Mouse (Mus musculus): ENCODE data around the gene Timm10. TPM values are rescaled to one million over a fixed set of nuclear protein-coding genes. Genes with fewer than 3 reads are reported as not detected.
A peak's percentile ranks its signal among the peaks of the same experiment; 100 is the strongest.
"Not testable (repeated sequence)": the region's sequence is repeated elsewhere in the genome, so short reads cannot be mapped to it uniquely, and the experiment has no call there.

The Timm10 gene
- polyA plus RNA-seq, 1 experiment from 2014 or later = 64.9 TPM

- Histone ChIP-seq H3K9me3 (peaks cover 12% of the 10 kb centered on the region; the same call in 1 of the 2 replicates), H3K27me3 (replicated peaks; ENCODE audit: low read depth, poor library complexity, severe bottlenecking) (no peaks in the 10 kb centered on the region), H3K4me3 (peak overlapping the region; percentile 73), H3K27ac (replicated peaks) (peak overlapping the region; percentile 78), H3K36me3 (replicated peaks) (no peaks in the 10 kb centered on the region), H3K4me1 (peaks cover 17% of the 10 kb centered on the region)
- under 1% methylated on average over 16 of the region's 16 CpGs for WGBS
- peak; percentile 60 for DNase-seq (ENCODE audit: low spot score)
Measured at GRCm38 (mm10) chr2:84799041-84799561, 27.7 kb upstream of the Timm10 start.

GRCm38 (mm10) chr2:84800304-84800703 lies 26.5 kb upstream of the Timm10 start:
- Histone ChIP-seq H3K9me3 (peaks cover 4% of the 10 kb centered on the region; the same call in 1 of the 2 replicates), H3K36me3 (replicated peaks) (no peaks in the 10 kb centered on the region), H3K4me3 (no peak overlapping the region), H3K27me3 (replicated peaks; ENCODE audit: low read depth, poor library complexity, severe bottlenecking) (no peaks in the 10 kb centered on the region), H3K27ac (replicated peaks) (no peak overlapping the region), H3K4me1 (peaks cover 17% of the 10 kb centered on the region)
- no peak for DNase-seq (ENCODE audit: low spot score)
- 82% methylated on average over 4 of the region's 4 CpGs for WGBS

- WGBS = 86% methylated on average over 5 of the region's 5 CpGs
Measured at GRCm38 (mm10) chr2:84801223-84801622, 25.6 kb upstream of the Timm10 start.

GRCm38 (mm10) chr2:84803963-84804362 lies 22.8 kb upstream of the Timm10 start:
- no peaks in the 10 kb centered on the region for H3K27me3 ChIP-seq (replicated peaks; ENCODE audit: low read depth, poor library complexity, severe bottlenecking)
- DNase-seq (ENCODE audit: low spot score) = no peak
- 0 out of 2 replicates have a peak, but pooled peaks cover 4% of the 10 kb centered on the region for H3K4me1 ChIP-seq
- no peaks in the 10 kb centered on the region for H3K36me3 ChIP-seq (replicated peaks)
- WGBS = 88% methylated on average over 7 of the region's 7 CpGs
- no peak overlapping the region for H3K27ac ChIP-seq (replicated peaks)
- H3K9me3 ChIP-seq = no peaks in the 10 kb centered on the region
- H3K4me3 ChIP-seq = no peak overlapping the region

More at GRCm38 (mm10) chr2:84801223-84801622, 25.6 kb upstream of the Timm10 start:
- not testable (repeated sequence) for H3K9me3 ChIP-seq; H3K27me3 ChIP-seq (replicated peaks; ENCODE audit: low read depth, poor library complexity, severe bottlenecking); DNase-seq (ENCODE audit: low spot score); H3K4me3 ChIP-seq; H3K27ac ChIP-seq (replicated peaks); H3K36me3 ChIP-seq (replicated peaks)
- H3K4me1 ChIP-seq = peaks cover 17% of the 10 kb centered on the region

- DNase-seq (ENCODE audit: low spot score) = no peak
- no peak overlapping the region for H3K4me3 ChIP-seq
- no peaks in the 10 kb centered on the region for H3K9me3 ChIP-seq
- H3K27me3 ChIP-seq (replicated peaks; ENCODE audit: low read depth, poor library complexity, severe bottlenecking) = no peaks in the 10 kb centered on the region
- WGBS = 67% methylated on average over 5 of the region's 5 CpGs
- peaks cover 7% of the 10 kb centered on the region for H3K4me1 ChIP-seq
- H3K36me3 ChIP-seq (replicated peaks) = no peaks in the 10 kb centered on the region
- no peak overlapping the region for H3K27ac ChIP-seq (replicated peaks)
Measured at GRCm38 (mm10) chr2:84806546-84806945, 20.3 kb upstream of the Timm10 start.

GRCm38 (mm10) chr2:84809330-84809729 lies 17.5 kb upstream of the Timm10 start:
- Histone ChIP-seq H3K36me3 (replicated peaks) (no peaks in the 10 kb centered on the region), H3K4me3 (no peak overlapping the region), H3K4me1 (peaks cover 7% of the 10 kb centered on the region), H3K9me3 (no peaks in the 10 kb centered on the region), H3K27ac (replicated peaks) (no peak overlapping the region), H3K27me3 (replicated peaks; ENCODE audit: low read depth, poor library complexity, severe bottlenecking) (no peaks in the 10 kb centered on the region)
- DNase-seq (ENCODE audit: low spot score) = no peak

GRCm38 (mm10) chr2:84810526-84810885 lies 16.3 kb upstream of the Timm10 start:
- 0 out of 2 replicates have a peak overlapping the region, but pooled peaks have one; percentile 3 for H3K27ac ChIP-seq (replicated peaks)
- peak overlapping the region; percentile 47; the same call in 1 of the 2 replicates for H3K4me3 ChIP-seq
- DNase-seq (ENCODE audit: low spot score) = no peak
- 76% methylated on average over 6 of the region's 6 CpGs for WGBS
- H3K27me3 ChIP-seq (replicated peaks; ENCODE audit: low read depth, poor library complexity, severe bottlenecking) = no peaks in the 10 kb centered on the region
- H3K9me3 ChIP-seq = no peaks in the 10 kb centered on the region
- no peaks in the 10 kb centered on the region for H3K36me3 ChIP-seq (replicated peaks)
- H3K4me1 ChIP-seq = peaks cover 7% of the 10 kb centered on the region

GRCm38 (mm10) chr2:84810886-84811577 lies 15.8 kb upstream of the Timm10 start:
- 38% methylated on average over 26 of the region's 26 CpGs for WGBS
- Histone ChIP-seq H3K27me3 (replicated peaks; ENCODE audit: low read depth, poor library complexity, severe bottlenecking) (no peaks in the 10 kb centered on the region), H3K27ac (replicated peaks) (peak overlapping the region; percentile 63), H3K4me1 (peaks cover 7% of the 10 kb centered on the region), H3K36me3 (replicated peaks) (no peaks in the 10 kb centered on the region), H3K4me3 (peak overlapping the region; percentile 47), H3K9me3 (no peaks in the 10 kb centered on the region)
- DNase-seq (ENCODE audit: low spot score) = peak; percentile 90

- no peaks in the 10 kb centered on the region for H3K27me3 ChIP-seq (replicated peaks; ENCODE audit: low read depth, poor library complexity, severe bottlenecking)
- peaks cover 7% of the 10 kb centered on the region for H3K4me1 ChIP-seq
- DNase-seq (ENCODE audit: low spot score) = no peak
- H3K9me3 ChIP-seq = no peaks in the 10 kb centered on the region
- no peaks in the 10 kb centered on the region for H3K36me3 ChIP-seq (replicated peaks)
- WGBS = 82% methylated on average over 7 of the region's 7 CpGs
- H3K4me3 ChIP-seq = no peak overlapping the region
- no peak overlapping the region for H3K27ac ChIP-seq (replicated peaks)
Measured at GRCm38 (mm10) chr2:84811880-84812279, 14.9 kb upstream of the Timm10 start.

- H3K27me3 ChIP-seq (replicated peaks; ENCODE audit: low read depth, poor library complexity, severe bottlenecking) = no peaks in the 10 kb centered on the region
- 80% methylated on average over 6 of the region's 6 CpGs for WGBS
- H3K4me1 ChIP-seq = peaks cover 7% of the 10 kb centered on the region
- H3K4me3 ChIP-seq = no peak overlapping the region
- H3K27ac ChIP-seq (replicated peaks) = no peak overlapping the region
- no peaks in the 10 kb centered on the region for H3K36me3 ChIP-seq (replicated peaks)
- DNase-seq (ENCODE audit: low spot score) = no peak
- H3K9me3 ChIP-seq = no peaks in the 10 kb centered on the region
Measured at GRCm38 (mm10) chr2:84812676-84813075, 14.1 kb upstream of the Timm10 start.

GRCm38 (mm10) chr2:84819861-84820260 lies 6.9 kb upstream of the Timm10 start:
- no peaks in the 10 kb centered on the region for H3K36me3 ChIP-seq (replicated peaks)
- no peak overlapping the region for H3K27ac ChIP-seq (replicated peaks)
- H3K9me3 ChIP-seq = no peaks in the 10 kb centered on the region
- no peak overlapping the region for H3K4me3 ChIP-seq
- no peak for DNase-seq (ENCODE audit: low spot score)
- peaks cover 18% of the 10 kb centered on the region for H3K4me1 ChIP-seq
- H3K27me3 ChIP-seq (replicated peaks; ENCODE audit: low read depth, poor library complexity, severe bottlenecking) = peaks cover 9% of the 10 kb centered on the region
- WGBS = 68% methylated on average over 3 of the region's 3 CpGs

- Histone ChIP-seq H3K27me3 (replicated peaks; ENCODE audit: low read depth, poor library complexity, severe bottlenecking) (peaks cover 9% of the 10 kb centered on the region), H3K36me3 (replicated peaks) (no peaks in the 10 kb centered on the region), H3K4me3 (no peak within 1 kb of the TSS), H3K9me3 (no peaks in the 10 kb centered on the region), H3K27ac (replicated peaks) (no peak within 1 kb of the TSS; the same call in 1 of the 2 replicates), H3K4me1 (peaks cover 24% of the 10 kb centered on the region)
- 65% methylated on average over 13 of the region's 13 CpGs for WGBS
- DNase-seq (ENCODE audit: low spot score) = no peak
Measured at GRCm38 (mm10) chr2:84822552-84822951, 4.2 kb upstream of the Timm10 start, which contains the start of gene Smtnl1. Gene Smtnl1 (minus strand): TSS chr2:84822652.

GRCm38 (mm10) chr2:84823237-84823636 lies 3.6 kb upstream of the Timm10 start:
- no peak overlapping the region for H3K4me3 ChIP-seq
- peak; percentile 20 for DNase-seq (ENCODE audit: low spot score)
- H3K36me3 ChIP-seq (replicated peaks) = peaks cover under 1% of the 10 kb centered on the region; the same call in 1 of the 2 replicates
- WGBS = 42% methylated on average over 2 of the region's 2 CpGs
- H3K27ac ChIP-seq (replicated peaks) = no peak overlapping the region
- peaks cover 9% of the 10 kb centered on the region for H3K27me3 ChIP-seq (replicated peaks; ENCODE audit: low read depth, poor library complexity, severe bottlenecking)
- H3K9me3 ChIP-seq = no peaks in the 10 kb centered on the region
- H3K4me1 ChIP-seq = peaks cover 31% of the 10 kb centered on the region
